In genomic region chr13:96132401-96132816, GRCm38 (mm10) we compare ENCODE assay signal across 8 mouse cellular contexts. TPM values are rescaled to one million over a fixed set of nuclear protein-coding genes. Genes with fewer than 3 reads are reported as not detected.
DNase-seq lines count a peak whose midpoint lies in the region; ATAC-seq lines count a peak whose summit lies in the region.

TSS of gene Sv2c (minus strand) at chr13:96132577.

- peaks cover 22% of the 10 kb centered on the region for H3K4me1 ChIP-seq in embryonic facial prominence, embryonic 12.5 days
- H3K4me1 ChIP-seq in hindbrain, embryonic 10.5 days (replicated peaks), result peaks cover 34% of the 10 kb centered on the region
- 0 out of 2 replicates have a peak, but pooled peaks cover 3% of the 10 kb centered on the region for H3K4me1 ChIP-seq in neural tube, embryonic 11.5 days (ENCODE audit: control insufficient read depth, insufficient read depth, low read length)

- WGBS in embryonic facial prominence, embryonic 12.5 days, result under 1% methylated on average over 43 of the region's 44 CpGs
- WGBS in hindbrain, embryonic 10.5 days, result under 1% methylated on average over 40 of the region's 44 CpGs
- WGBS in neural tube, embryonic 11.5 days, result under 1% methylated on average over 40 of the region's 44 CpGs

- no peak within 1 kb of the TSS for H3K27ac ChIP-seq in embryonic facial prominence, embryonic 12.5 days
- peak within 1 kb of the TSS; percentile 82 for H3K27ac ChIP-seq in hindbrain, embryonic 10.5 days
- peak within 1 kb of the TSS; percentile 56; the same call in 1 of the 2 replicates for H3K27ac ChIP-seq in neural tube, embryonic 11.5 days (ENCODE audit: low read depth, low read length)

- peaks cover 71% of the 10 kb centered on the region for H3K27me3 ChIP-seq in embryonic facial prominence, embryonic 12.5 days
- peaks cover 80% of the 10 kb centered on the region for H3K27me3 ChIP-seq in hindbrain, embryonic 10.5 days (ENCODE audit: insufficient read depth, poor library complexity, severe bottlenecking)
- peaks cover 39% of the 10 kb centered on the region for H3K27me3 ChIP-seq in neural tube, embryonic 11.5 days (ENCODE audit: control insufficient read depth, insufficient read depth, low read length)

- H3K4me2 ChIP-seq in embryonic facial prominence, embryonic 12.5 days (replicated peaks), result peak within 1 kb of the TSS; percentile 93
- H3K4me2 ChIP-seq in neural tube, embryonic 11.5 days (ENCODE audit: low read depth), result peak within 1 kb of the TSS; percentile 93

- intact Hi-C loops in heart, postnatal 25 days (cut with DNase I), result no loop called here
- intact Hi-C loops in left cerebral cortex, postnatal 25 days (cut with DNase I), result loop anchor here (5.0 kb wide), 1 partner anchor 255 kb away; the partner anchor contains the start of gene Poc5

- peak within 1 kb of the TSS; percentile 42 for H3K9ac ChIP-seq in embryonic facial prominence, embryonic 12.5 days
- peak within 1 kb of the TSS; percentile 58 for H3K9ac ChIP-seq in neural tube, embryonic 11.5 days (ENCODE audit: low read length)

- peak within 1 kb of the TSS; percentile 48 for H3K4me3 ChIP-seq in embryonic facial prominence, embryonic 12.5 days
- H3K4me3 ChIP-seq in hindbrain, embryonic 10.5 days, result peak within 1 kb of the TSS; percentile 63
- peak within 1 kb of the TSS; percentile 44 for H3K4me3 ChIP-seq in neural tube, embryonic 11.5 days (ENCODE audit: low read depth, low read length)

- peak; percentile 64 for DNase-seq in heart, adult 11 months
- no peak for DNase-seq in heart, postnatal 25 days (ENCODE audit: low spot score)
- peak; percentile 81 for DNase-seq in R1 (ENCODE audit: low read depth, low spot score)
- peak; percentile 81 for DNase-seq in hindbrain, embryonic 10.5 days (ENCODE audit: low spot score)
- peak; percentile 69 to 71 for DNase-seq in left cerebral cortex, postnatal 25 days (ENCODE audit: low spot score in 2 of 2)
- peak; percentile 86 for DNase-seq in neural tube, embryonic 11.5 days (ENCODE audit: low spot score)
- DNase-seq in T-cell, adult 2 months (ENCODE audit: low spot score), result no peak

- H3K9me3 ChIP-seq in embryonic facial prominence, embryonic 12.5 days, result no peaks in the 10 kb centered on the region
- no peaks in the 10 kb centered on the region for H3K9me3 ChIP-seq in hindbrain, embryonic 10.5 days
- H3K9me3 ChIP-seq in neural tube, embryonic 11.5 days (ENCODE audit: control insufficient read depth, low read length), result no peaks in the 10 kb centered on the region

- no peaks in the 10 kb centered on the region for H3K36me3 ChIP-seq in embryonic facial prominence, embryonic 12.5 days
- H3K36me3 ChIP-seq in hindbrain, embryonic 10.5 days, result no peaks in the 10 kb centered on the region
- H3K36me3 ChIP-seq in neural tube, embryonic 11.5 days (ENCODE audit: control insufficient read depth, insufficient read depth, low read length), result no peaks in the 10 kb centered on the region

- peak; percentile 86 for ATAC-seq in embryonic facial prominence, embryonic 12.5 days (ENCODE audit: insufficient number of reproducible peaks, insufficient read depth, low FRiP score, low TSS enrichment)
- ATAC-seq in neural tube, embryonic 11.5 days (ENCODE audit: insufficient read depth, low FRiP score, low TSS enrichment), result peak; percentile 76

RNA-seq across cellular contexts. Expression of gene Sv2c, which starts in this region (rescaled TPM):
- total RNA-seq in heart, postnatal 25 days (2021), result under 1 TPM; 0.16 to 0.17 TPM
- 1.5 and 1.6 TPM in 2 replicates for polyA plus RNA-seq in embryonic facial prominence, embryonic 12.5 days (2016; fragmentation: Nextera tagmentation; extraction: Ambion mirVana)
- polyA plus RNA-seq in hindbrain, embryonic 10.5 days (2016; fragmentation: Nextera tagmentation; extraction: Ambion mirVana), result 1.0 and 2.4 TPM in 2 replicates
- 10 to 100 TPM; 21.6 to 39.8 TPM for total RNA-seq in left cerebral cortex, postnatal 25 days (2021)
- 7.2 and 9.6 TPM in 2 replicates for polyA plus RNA-seq in neural tube, embryonic 11.5 days (2014; fragmentation: Nextera tagmentation; extraction: Ambion mirVana)

Comparison
In these comparisons a context has a peak if more than half of its experiments do, and no peak if none do; other contexts are left out.
1. RNA of gene Sv2c (total RNA-seq): 21.6 to 39.8 TPM in left cerebral cortex, postnatal 25 days; 0.16 to 0.17 TPM in heart, postnatal 25 days; every median in the first group is over 10 times any median in the second.
2. DNase-seq: peak in heart, adult 11 months (single experiment), R1 (single experiment), hindbrain, embryonic 10.5 days (single experiment), left cerebral cortex, postnatal 25 days (2 of 2) and neural tube, embryonic 11.5 days (single experiment); none in heart, postnatal 25 days (single experiment) and T-cell, adult 2 months (single experiment).
3. Peak in every context shown above with its lines, with median percentiles within 50 percentile points of each other: H3K4me3 ChIP-seq.